Mouse (Mus musculus) liver, embryonic 14.5 days (tissue): ENCODE measurements around the gene Aldh6a1.

Experiments
- CTCF ChIP-seq: IDR thresholded peaks from 2 replicates; pipeline ENCODE4 v1.5.1; 2016; ENCODE audit warnings: antibody characterized with exemption, low read depth, control low read depth
- EP300 ChIP-seq: IDR thresholded peaks from 2 replicates; pipeline ENCODE4 v1.6.1; 2016; ENCODE audit warnings: antibody characterized with exemption, low read depth

- TF ChIP-seq CTCF (no peak), EP300 (no peak)
Measured at GRCm38 (mm10) chr12:84448181-84448580, 2.6 kb downstream of the Aldh6a1 start.
